Mouse (Mus musculus) hindbrain, embryonic 15.5 days (tissue): ENCODE data around the gene Rgs8. TPM values are rescaled to one million over a fixed set of nuclear protein-coding genes. Genes with fewer than 3 reads are reported as not detected.

Experiments
- ATAC-seq: fragments of 200-750 bp; cut with Nextera tagmentation; 2 replicates; pipeline ENCODE4 v1.8.0; 2017; ENCODE audit warnings: low read depth, moderate number of reproducible peaks, moderate TSS enrichment; ENCODE audit not compliant: low FRiP score
- H3K27ac ChIP-seq: fragments of 300-500 bp; sonication (generic); replicated peaks from 2 replicates; pipeline ENCODE4 v1.5.1; 2015; ENCODE audit warnings: mild to moderate bottlenecking, inconsistent platforms
- H3K27me3 ChIP-seq: fragments of 300-500 bp; sonication (generic); 2 replicates; pipeline ENCODE4 v1.6.1; 2015; ENCODE audit warnings: control low read depth, inconsistent platforms
- H3K36me3 ChIP-seq: fragments of 300-500 bp; sonication (generic); 2 replicates; pipeline ENCODE4 v1.6.1; 2015; ENCODE audit warnings: control low read depth, inconsistent platforms
- H3K4me1 ChIP-seq: fragments of 300-500 bp; sonication (generic); replicated peaks from 2 replicates; pipeline ENCODE4 v1.6.1; 2015; ENCODE audit warnings: control low read depth, inconsistent platforms
- H3K4me2 ChIP-seq: fragments of 300-500 bp; sonication (generic); 2 replicates; pipeline ENCODE4 v1.6.1; 2015; ENCODE audit warnings: moderate library complexity, mild to moderate bottlenecking, inconsistent platforms
- H3K4me3 ChIP-seq: fragments of 300-500 bp; sonication (generic); 2 replicates; pipeline ENCODE4 v1.5.1; 2015; ENCODE audit warnings: mild to moderate bottlenecking, inconsistent platforms
- H3K9ac ChIP-seq: fragments of 300-500 bp; sonication (generic); 2 replicates; pipeline ENCODE4 v1.6.1; 2015; ENCODE audit warnings: inconsistent platforms
- H3K9me3 ChIP-seq: fragments of 300-500 bp; sonication (generic); 2 replicates; pipeline ENCODE4 v1.6.1; 2016; ENCODE audit warnings: control low read depth, inconsistent platforms
- WGBS: fragments of 180-500 bp; shearing (Covaris S2); methylation state at CpG from one replicate; pipeline ENCODE4 v1.1.7; 2015; 5-methylcytosine and 5-hydroxymethylcytosine counted together
- polyA plus RNA-seq: library from polyadenylated mRNA; unstranded; fragments of >200 nt; fragmentation: Nextera tagmentation; extraction: Ambion mirVana; gene quantifications from 2 replicates; pipeline ENCODE4 v1.2.1, GENCODE M21; 2015

Rgs8 gene
- polyA plus RNA-seq, 1 experiment from 2014 or later: 21.6 TPM

GRCm38 (mm10) chr1:153749211-153749801 is 96.5 kb downstream of the Rgs8 start, which contains the start of gene Rnasel:
Gene Rnasel, plus strand, starts transcription at chr1:153749426.
- no peaks in the 10 kb centered on the region for H3K36me3 ChIP-seq
- H3K4me2 ChIP-seq: peak within 1 kb of the TSS; percentile 66
- ATAC-seq: peak; percentile 68
- no peaks in the 10 kb centered on the region for H3K9me3 ChIP-seq
- H3K27me3 ChIP-seq: no peaks in the 10 kb centered on the region
- 2% methylated on average over 18 of the region's 18 CpGs for WGBS
- peaks cover 50% of the 10 kb centered on the region for H3K4me1 ChIP-seq
- H3K9ac ChIP-seq: peak within 1 kb of the TSS; percentile 62
- H3K27ac ChIP-seq: peak within 1 kb of the TSS; percentile 89
- H3K4me3 ChIP-seq: peak within 1 kb of the TSS; percentile 46

Other genes starting within 250 kb of the Rgs8 start
- 0.66 and 1.0 TPM in 2 replicates for gene Shcbp1l, start 227.9 kb upstream of the Rgs8 start, polyA plus RNA-seq
- 23.5 and 32.2 TPM in 2 replicates for gene Dhx9, start 165.4 kb upstream of the Rgs8 start, polyA plus RNA-seq
- 12.1 and 14.7 TPM in 2 replicates for gene Npl, start 103.0 kb upstream of the Rgs8 start, polyA plus RNA-seq
- gene Rgs16, start 87.3 kb downstream of the Rgs8 start, polyA plus RNA-seq: 12.4 and 17.1 TPM in 2 replicates
- 39.5 and 40.1 TPM in 2 replicates for gene Rnasel, start 96.4 kb downstream of the Rgs8 start, polyA plus RNA-seq
- 0.09 and 0.26 TPM in 2 replicates for gene Rgsl1, start 191.1 kb downstream of the Rgs8 start, polyA plus RNA-seq
- 0.45 and 1.0 TPM in 2 replicates for gene Teddm1b, start 221.3 kb downstream of the Rgs8 start, polyA plus RNA-seq
- not detected in 2 replicates for gene Teddm1a, start 238.7 kb downstream of the Rgs8 start, polyA plus RNA-seq
- gene Glul, start 246.9 kb downstream of the Rgs8 start, polyA plus RNA-seq: 214 and 219 TPM in 2 replicates
- 1.6 TPM in 2 replicates for gene Teddm2, start 247.2 kb downstream of the Rgs8 start, polyA plus RNA-seq